Mouse (Mus musculus): ENCODE measurements at regions not wholly inside any gene's neighbourhood (a gene's known extent, or its start where the extent isn't known, plus 50 kb on each side); places are given as distances from the start of the nearest gene placed in this dataset.
A peak's percentile ranks its signal among the peaks of the same experiment; 100 is the strongest.

DNA sequence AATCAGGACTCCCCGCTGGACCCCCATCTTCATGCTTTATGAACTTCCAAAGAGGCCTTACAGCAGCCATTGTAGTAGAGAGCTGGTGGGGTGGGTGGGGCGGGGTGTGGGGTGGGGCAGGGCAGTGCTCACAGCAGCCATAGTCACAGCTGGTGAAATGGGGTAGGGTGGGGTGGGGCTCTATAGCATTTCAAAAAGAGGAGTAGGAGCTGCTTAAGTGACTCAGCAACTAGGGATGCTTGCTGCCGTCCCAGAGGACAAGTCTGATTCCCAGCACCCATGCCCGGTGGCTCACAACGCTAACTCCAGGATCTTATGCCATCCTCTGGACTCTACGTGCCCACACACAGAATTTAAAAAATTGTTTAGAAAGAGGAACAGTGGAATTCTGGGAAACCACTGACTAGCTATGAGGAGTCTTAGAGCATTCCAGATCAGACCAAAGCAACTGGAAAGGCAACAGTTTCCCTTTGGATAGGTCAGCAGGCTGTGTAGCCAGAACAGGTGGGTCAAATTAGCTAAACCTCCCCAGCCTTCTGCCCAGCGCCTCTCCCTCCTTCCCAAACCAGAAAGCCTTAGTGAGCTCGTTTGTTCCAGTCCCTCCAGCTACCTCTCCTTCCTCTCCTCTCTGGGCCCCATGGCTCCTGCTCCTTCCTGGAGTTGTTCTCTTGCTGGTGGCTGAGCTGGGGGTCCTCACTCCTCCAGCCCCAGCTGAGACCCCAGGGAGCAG is 89.7 kb downstream of the Syf2 start:
- Histone ChIP-seq H3K4me1 (ENCODE audit: control insufficient read depth, insufficient read depth, low read length) (no peaks in the 10 kb centered on the region; the same call in 1 of the 2 replicates), H3K27me3 (ENCODE audit: control insufficient read depth, insufficient read depth, low read length) (no peaks in the 10 kb centered on the region), H3K4me3 (ENCODE audit: control insufficient read depth, low read depth, low read length) (no peak overlapping the region), H3K27ac (ENCODE audit: control insufficient read depth, insufficient read depth, low read depth, low read length) (no peak overlapping the region), H3K36me3 (ENCODE audit: control insufficient read depth, insufficient read depth, low read length) (no peaks in the 10 kb centered on the region)
- TF ChIP-seq CTCF (IDR thresholded peaks at IDR 0.05; ENCODE audit: control insufficient read depth, insufficient read depth, insufficient replicate concordance, low read depth, low read length) (no peak), POLR2A (IDR thresholded peaks at IDR 0.05; ENCODE audit: control insufficient read depth, low read depth, low read length) (no peak)

DNA sequence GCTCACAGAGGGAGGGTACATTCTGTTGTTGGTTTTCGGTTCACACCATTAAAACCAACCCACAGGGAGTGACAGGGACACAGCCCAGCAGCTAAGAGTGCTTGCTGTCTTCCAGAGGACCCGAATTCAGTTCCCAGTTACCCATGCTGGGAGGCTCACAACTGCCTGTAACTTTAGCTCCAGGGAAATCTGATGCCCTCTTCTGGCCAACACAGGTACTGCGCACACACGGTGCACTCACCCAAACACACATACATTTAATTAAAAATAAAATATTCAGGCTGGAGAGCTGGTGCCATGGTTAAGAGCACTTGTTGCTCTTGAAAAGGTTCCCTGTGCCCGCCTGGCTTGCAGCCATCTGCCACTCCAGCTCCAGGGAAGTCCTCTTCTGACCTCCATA is 92.5 kb downstream of the Syf2 start:
- no peaks in the 10 kb centered on the region for H3K36me3 ChIP-seq (ENCODE audit: control insufficient read depth, insufficient read depth, low read length)
- H3K27me3 ChIP-seq (ENCODE audit: control insufficient read depth, insufficient read depth, low read length), result no peaks in the 10 kb centered on the region
- H3K4me1 ChIP-seq (ENCODE audit: control insufficient read depth, insufficient read depth, low read length), result no peaks in the 10 kb centered on the region
- no peak overlapping the region for H3K27ac ChIP-seq (ENCODE audit: control insufficient read depth, insufficient read depth, low read depth, low read length)
- TF ChIP-seq CTCF (IDR thresholded peaks at IDR 0.05; ENCODE audit: control insufficient read depth, insufficient read depth, insufficient replicate concordance, low read depth, low read length) (peak; percentile 77), POLR2A (IDR thresholded peaks at IDR 0.05; ENCODE audit: control insufficient read depth, low read depth, low read length) (no peak)
- no peak overlapping the region for H3K4me3 ChIP-seq (ENCODE audit: control insufficient read depth, low read depth, low read length)

DNA sequence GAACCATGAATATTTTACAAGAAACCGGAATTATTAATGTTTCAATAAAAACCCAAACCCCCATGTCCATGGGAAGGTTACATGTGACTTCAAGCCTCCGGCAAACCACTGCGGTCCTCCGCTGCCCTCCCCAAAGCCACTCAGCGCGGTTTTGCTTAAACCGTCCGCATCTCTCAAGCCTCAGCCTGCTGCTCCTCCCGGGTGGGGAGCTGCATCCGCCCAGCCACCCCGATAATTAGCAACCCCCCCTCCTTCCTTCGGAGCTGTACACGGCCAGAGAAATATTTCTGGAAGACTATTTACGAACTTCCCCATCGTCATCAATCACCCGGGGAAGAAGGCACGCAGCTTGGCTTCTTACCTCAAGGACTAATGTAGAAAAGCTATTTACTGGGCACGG is 94.7 kb upstream of the Runx3 start:
- Histone ChIP-seq H3K27ac (ENCODE audit: control insufficient read depth, insufficient read depth, low read depth, low read length) (no peak overlapping the region), H3K4me3 (ENCODE audit: control insufficient read depth, low read depth, low read length) (no peak overlapping the region), H3K4me1 (ENCODE audit: control insufficient read depth, insufficient read depth, low read length) (no peaks in the 10 kb centered on the region), H3K36me3 (ENCODE audit: control insufficient read depth, insufficient read depth, low read length) (no peaks in the 10 kb centered on the region), H3K27me3 (ENCODE audit: control insufficient read depth, insufficient read depth, low read length) (no peaks in the 10 kb centered on the region)
- no peak for TF ChIP-seq POLR2A (IDR thresholded peaks at IDR 0.05; ENCODE audit: control insufficient read depth, low read depth, low read length)
- no peak for TF ChIP-seq CTCF (IDR thresholded peaks at IDR 0.05; ENCODE audit: control insufficient read depth, insufficient read depth, insufficient replicate concordance, low read depth, low read length)

DNA sequence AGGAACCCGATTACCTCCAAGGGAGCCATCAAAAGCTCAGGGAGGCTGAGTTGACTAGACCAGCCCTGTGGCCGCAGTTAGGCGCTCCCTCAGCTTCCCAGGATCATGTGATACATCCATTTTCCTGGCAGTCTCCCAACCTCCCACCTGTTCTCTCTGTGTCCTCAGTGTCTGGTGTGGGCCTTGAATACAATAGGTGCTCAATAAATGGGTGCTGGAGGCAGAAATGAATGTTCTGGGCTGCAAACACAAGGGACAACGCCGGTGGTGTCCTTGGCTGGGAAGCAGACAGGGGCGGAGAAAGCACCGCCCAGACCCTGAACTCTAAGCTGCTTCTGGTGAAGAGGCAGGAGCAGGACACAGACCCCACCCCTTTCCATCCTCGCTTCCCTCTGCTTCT is 93.3 kb upstream of the Runx3 start:
- H3K27me3 ChIP-seq (ENCODE audit: control insufficient read depth, insufficient read depth, low read length), result no peaks in the 10 kb centered on the region
- no peak overlapping the region for H3K4me3 ChIP-seq (ENCODE audit: control insufficient read depth, low read depth, low read length)
- no peak overlapping the region for H3K27ac ChIP-seq (ENCODE audit: control insufficient read depth, insufficient read depth, low read depth, low read length)
- no peaks in the 10 kb centered on the region for H3K36me3 ChIP-seq (ENCODE audit: control insufficient read depth, insufficient read depth, low read length)
- no peak for TF ChIP-seq POLR2A (IDR thresholded peaks at IDR 0.05; ENCODE audit: control insufficient read depth, low read depth, low read length)
- no peak for TF ChIP-seq CTCF (IDR thresholded peaks at IDR 0.05; ENCODE audit: control insufficient read depth, insufficient read depth, insufficient replicate concordance, low read depth, low read length)
- H3K4me1 ChIP-seq (ENCODE audit: control insufficient read depth, insufficient read depth, low read length), result no peaks in the 10 kb centered on the region

DNA sequence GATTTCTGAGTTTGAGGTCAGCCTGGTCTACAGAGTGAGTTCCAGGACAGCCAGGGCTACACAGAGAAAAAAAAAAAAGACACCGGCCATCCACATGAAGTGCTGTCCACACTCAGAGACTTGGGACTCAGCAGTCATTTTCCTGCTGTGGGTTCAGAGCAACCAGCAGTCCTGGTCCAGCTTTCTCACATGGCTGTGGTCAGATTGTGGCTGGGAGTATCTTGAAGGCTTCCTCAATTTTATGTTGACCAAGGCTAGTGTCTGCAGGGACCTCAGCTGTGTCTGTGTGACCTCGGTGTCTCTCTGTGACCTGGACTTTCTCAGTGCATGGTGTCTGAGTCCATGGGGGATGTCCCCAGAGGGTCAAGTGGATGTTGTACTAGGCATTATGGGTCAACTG is 90.7 kb upstream of the Runx3 start:
- TF ChIP-seq CTCF (IDR thresholded peaks at IDR 0.05; ENCODE audit: control insufficient read depth, insufficient read depth, insufficient replicate concordance, low read depth, low read length), result no peak
- TF ChIP-seq POLR2A (IDR thresholded peaks at IDR 0.05; ENCODE audit: control insufficient read depth, low read depth, low read length), result no peak
- no peak overlapping the region for H3K4me3 ChIP-seq (ENCODE audit: control insufficient read depth, low read depth, low read length)
- H3K27me3 ChIP-seq (ENCODE audit: control insufficient read depth, insufficient read depth, low read length), result no peaks in the 10 kb centered on the region

DNA sequence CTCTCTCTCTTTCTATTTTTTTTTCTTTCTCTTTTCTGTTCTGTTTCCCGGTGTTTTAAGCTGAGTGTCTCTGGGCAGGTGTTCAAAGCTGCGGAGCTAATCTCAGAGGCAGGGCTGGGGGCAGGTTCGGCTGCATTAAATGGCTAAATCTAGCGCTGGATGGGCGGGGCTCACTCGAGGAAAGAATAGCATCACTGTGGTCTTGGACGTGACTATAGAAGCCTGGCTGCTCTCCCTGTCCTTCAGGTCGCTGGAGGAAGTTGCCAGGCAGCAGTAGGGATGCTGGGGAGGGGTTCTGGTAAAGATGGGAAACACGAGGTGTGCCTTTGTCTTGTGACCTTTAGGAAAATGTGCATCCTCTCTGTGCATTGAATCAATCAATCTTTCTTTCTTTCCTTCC is 88.0 kb upstream of the Runx3 start:
- no peak overlapping the region for H3K27ac ChIP-seq (ENCODE audit: control insufficient read depth, insufficient read depth, low read depth, low read length)
- H3K36me3 ChIP-seq (ENCODE audit: control insufficient read depth, insufficient read depth, low read length), result no peaks in the 10 kb centered on the region
- H3K27me3 ChIP-seq (ENCODE audit: control insufficient read depth, insufficient read depth, low read length), result no peaks in the 10 kb centered on the region
- no peaks in the 10 kb centered on the region for H3K4me1 ChIP-seq (ENCODE audit: control insufficient read depth, insufficient read depth, low read length)
- TF ChIP-seq CTCF (IDR thresholded peaks at IDR 0.05; ENCODE audit: control insufficient read depth, insufficient read depth, insufficient replicate concordance, low read depth, low read length) (no peak), POLR2A (IDR thresholded peaks at IDR 0.05; ENCODE audit: control insufficient read depth, low read depth, low read length) (no peak)
- no peak overlapping the region for H3K4me3 ChIP-seq (ENCODE audit: control insufficient read depth, low read depth, low read length)

More for the DNA sequence above, 90.7 kb upstream of the Runx3 start:
- Histone ChIP-seq H3K36me3 (ENCODE audit: control insufficient read depth, insufficient read depth, low read length) (no peaks in the 10 kb centered on the region), H3K4me1 (ENCODE audit: control insufficient read depth, insufficient read depth, low read length) (no peaks in the 10 kb centered on the region), H3K27ac (ENCODE audit: control insufficient read depth, insufficient read depth, low read depth, low read length) (no peak overlapping the region)

DNA sequence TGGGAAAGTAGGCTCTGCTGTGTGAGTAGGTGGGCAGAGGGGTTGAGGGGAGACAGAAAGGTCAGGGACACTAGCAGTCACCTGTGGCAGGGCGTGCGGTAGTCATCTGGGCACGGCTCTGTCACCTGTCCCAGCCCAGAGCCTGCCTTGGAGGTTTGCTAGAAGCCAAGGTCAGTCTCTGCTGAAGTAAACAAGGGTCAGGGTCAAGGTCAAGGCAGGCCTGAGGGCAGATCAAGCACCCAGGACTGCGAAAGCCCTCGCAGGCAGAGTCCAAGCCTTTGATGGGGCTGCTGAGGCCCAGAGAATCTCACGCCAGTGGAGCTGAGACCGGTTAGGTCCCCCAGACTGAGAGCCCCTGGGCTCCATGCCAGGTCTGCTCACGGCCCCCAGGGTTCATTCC is 87.2 kb upstream of the Runx3 start:
- Histone ChIP-seq H3K4me3 (ENCODE audit: control insufficient read depth, low read depth, low read length) (no peak overlapping the region), H3K36me3 (ENCODE audit: control insufficient read depth, insufficient read depth, low read length) (no peaks in the 10 kb centered on the region), H3K27me3 (ENCODE audit: control insufficient read depth, insufficient read depth, low read length) (no peaks in the 10 kb centered on the region), H3K4me1 (ENCODE audit: control insufficient read depth, insufficient read depth, low read length) (no peaks in the 10 kb centered on the region), H3K27ac (ENCODE audit: control insufficient read depth, insufficient read depth, low read depth, low read length) (no peak overlapping the region)
- TF ChIP-seq POLR2A (IDR thresholded peaks at IDR 0.05; ENCODE audit: control insufficient read depth, low read depth, low read length) (no peak), CTCF (IDR thresholded peaks at IDR 0.05; ENCODE audit: control insufficient read depth, insufficient read depth, insufficient replicate concordance, low read depth, low read length) (no peak)

Data from testis, adult 2 months (tissue).